Mouse (Mus musculus): ENCODE measurements around the gene Gm8126. TPM values are rescaled to one million over a fixed set of nuclear protein-coding genes. Genes with fewer than 3 reads are reported as not detected.

Gm8126 gene
- not detected for total RNA-seq (2023)

GRCm38 (mm10) chr14:43258349-43258748 lies at the start of gene Gm8126:
Gene Gm8126, plus strand, starts transcription at chr14:43258649.

GRCm38 (mm10) chr14:43235204-43235603 lies 23.2 kb upstream of the Gm8126 start, which contains the start of gene Gm8122:
Gene Gm8122, minus strand, starts transcription at chr14:43235304.

GRCm38 (mm10) chr14:43274986-43275511 lies 16.6 kb downstream of the Gm8126 start, which contains the start of gene Gm9732:
Gene Gm9732, plus strand, starts transcription at chr14:43275036.

GRCm38 (mm10) chr14:43293503-43293902 lies 35.1 kb downstream of the Gm8126 start, which contains the start of gene Gm8127:
Gene Gm8127, minus strand, starts transcription at chr14:43293832.

Other genes with a start within 250 kb of the Gm8126 start
- not detected for gene Gm10376, start 243.0 kb upstream of the Gm8126 start, total RNA-seq (2023)
- not detected for gene Gm8094, start 182.0 kb upstream of the Gm8126 start, total RNA-seq (2023)
- not detected for gene Gm8104, start 158.0 kb upstream of the Gm8126 start, total RNA-seq (2023)
- gene Gm7233, start 78.8 kb upstream of the Gm8126 start, total RNA-seq (2023), result not detected
- gene Gm8122, start 23.3 kb upstream of the Gm8126 start, total RNA-seq (2023), result not detected
- gene Gm9732, start 16.4 kb downstream of the Gm8126 start, total RNA-seq (2023), result not detected
- not detected for gene Gm8127, start 35.2 kb downstream of the Gm8126 start, total RNA-seq (2023)
- gene 1700001F09Rik, start 89.2 kb downstream of the Gm8126 start, total RNA-seq (2023), result not detected
- gene Gm8138, start 157.7 kb downstream of the Gm8126 start, total RNA-seq (2023), result not detected